Mouse (Mus musculus) stomach, postnatal 0 days (tissue): ENCODE data around the gene Rxra. TPM values are rescaled to one million over a fixed set of nuclear protein-coding genes. Genes with fewer than 3 reads are reported as not detected.

Source experiments
- ATAC-seq: fragments of 200-750 bp; cut with Nextera tagmentation; 2 replicates; pipeline ENCODE4 v1.8.0; 2017; ENCODE audit not compliant: low FRiP score, low TSS enrichment
- DNase-seq: peaks from one replicate; pipeline ENCODE4 v3.0.0-alpha.2; 2016; ENCODE audit warnings: low spot score
- H3K27ac ChIP-seq: fragments of 300-500 bp; sonication (generic); replicated peaks from 2 replicates; pipeline ENCODE4 v1.5.1; 2014; ENCODE audit warnings: mild to moderate bottlenecking, control low read depth
- H3K27me3 ChIP-seq: fragments of 300-500 bp; sonication (generic); 2 replicates; pipeline ENCODE4 v1.6.1; 2014; ENCODE audit warnings: low read length; ENCODE audit not compliant: control insufficient read depth, insufficient read depth
- H3K36me3 ChIP-seq: fragments of 300-500 bp; sonication (generic); 2 replicates; pipeline ENCODE4 v1.6.1; 2014; ENCODE audit warnings: low read length, mixed read lengths; ENCODE audit not compliant: control insufficient read depth, insufficient read depth
- H3K4me1 ChIP-seq: fragments of 300-500 bp; sonication (generic); replicated peaks from 2 replicates; pipeline ENCODE4 v1.6.1; 2014; ENCODE audit warnings: antibody characterized with exemption; ENCODE audit not compliant: control insufficient read depth, insufficient read depth
- H3K4me2 ChIP-seq: fragments of 300-500 bp; sonication (generic); replicated peaks from 2 replicates; pipeline ENCODE4 v1.6.1; 2014; ENCODE audit warnings: low read depth, mild to moderate bottlenecking, control low read depth, moderate library complexity
- H3K4me3 ChIP-seq: fragments of 300-500 bp; sonication (generic); 2 replicates; pipeline ENCODE4 v1.5.1; 2014; ENCODE audit warnings: low read depth, low read length, control low read depth
- H3K9ac ChIP-seq: fragments of 300-500 bp; sonication (generic); 2 replicates; pipeline ENCODE4 v1.6.1; 2014; ENCODE audit warnings: mild to moderate bottlenecking, low read length, control low read depth, mixed read lengths
- H3K9me3 ChIP-seq: fragments of 300-500 bp; sonication (generic); 2 replicates; pipeline ENCODE4 v1.6.1; 2016; ENCODE audit warnings: low read length; ENCODE audit not compliant: control insufficient read depth
- CTCF ChIP-seq: IDR thresholded peaks from 2 replicates; pipeline ENCODE4 v1.5.1; 2016; ENCODE audit warnings: antibody characterized with exemption, low read depth, mild to moderate bottlenecking, moderate library complexity
- EP300 ChIP-seq: optimal IDR thresholded peaks from 2 replicates; pipeline ENCODE3; 2016; ENCODE audit warnings: antibody characterized with exemption
- WGBS: fragments of 180-500 bp; shearing (Covaris S2); extraction: QIAGEN DNeasy Blood & Tissue Kit; methylation state at CpG from one replicate; pipeline ENCODE4 v1.1.7; 2014; 5-methylcytosine and 5-hydroxymethylcytosine counted together
- polyA plus RNA-seq: library from polyadenylated mRNA; unstranded; fragments of >200 nt; fragmentation: Nextera tagmentation; extraction: Ambion mirVana; gene quantifications from 2 replicates; pipeline ENCODE4 v1.2.1, GENCODE M21; 2015

The Rxra gene
- polyA plus RNA-seq, 1 experiment from 2014 or later = 8.7 TPM

GRCm38 (mm10) chr2:27809897-27810296 lies 133.7 kb downstream of the Rxra start:
- Histone ChIP-seq H3K27ac (no peak overlapping the region), H3K4me2 (no peak overlapping the region), H3K9me3 (no peaks in the 10 kb centered on the region), H3K4me1 (no peaks in the 10 kb centered on the region), H3K9ac (no peak overlapping the region), H3K4me3 (no peak overlapping the region), H3K27me3 (no peaks in the 10 kb centered on the region), H3K36me3 (no peaks in the 10 kb centered on the region)
- DNase-seq (no peak), ATAC-seq (no peak)
- TF ChIP-seq CTCF (no peak), EP300 (no peak)
- WGBS = 77% methylated on average over 4 of the region's 4 CpGs

Other genes with a start within 250 kb of the Rxra start
- gene Vav2, start 249.4 kb upstream of the Rxra start, polyA plus RNA-seq = 2.7 and 2.9 TPM in 2 replicates
- 2.8 and 3.4 TPM in 2 replicates for gene Brd3os, start 234.1 kb upstream of the Rxra start, polyA plus RNA-seq
- 41.0 and 48.3 TPM in 2 replicates for gene Brd3, start 168.8 kb upstream of the Rxra start, polyA plus RNA-seq
- 19.3 and 19.7 TPM in 2 replicates for gene Wdr5, start 161.3 kb upstream of the Rxra start, polyA plus RNA-seq
- 68.7 and 69.2 TPM in 2 replicates for gene Col5a1, start 210.0 kb downstream of the Rxra start, polyA plus RNA-seq